Mouse (Mus musculus): ENCODE results near the gene Hpgds.

Gene Hpgds

GRCm38 (mm10) chr6:65114902-65115301 lies 29.8 kb downstream of the Hpgds start:
- no peak for TF ChIP-seq GATA4 (IDR thresholded peaks at IDR 0.05; ENCODE audit: insufficient replicate concordance, low read length)

DNA sequence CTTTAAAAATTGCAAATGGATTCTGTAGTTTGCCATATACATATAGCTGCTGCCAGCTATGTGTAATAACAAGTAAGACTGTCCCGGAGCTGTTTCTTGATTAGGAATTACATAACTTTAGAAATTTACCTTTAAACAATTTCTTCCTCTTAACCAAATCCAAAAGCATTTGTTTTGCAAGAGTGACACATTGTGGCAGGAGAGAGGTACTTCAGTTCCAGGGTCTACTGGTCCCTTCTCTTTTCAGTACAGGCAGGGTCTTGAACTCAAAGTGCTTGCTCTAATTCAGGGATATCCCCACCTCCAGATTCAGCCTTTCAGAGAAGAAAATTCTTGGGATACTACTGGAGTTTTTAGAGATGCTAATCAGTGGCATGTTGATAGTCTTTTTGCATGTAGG lies 65.6 kb downstream of the Hpgds start:
- TF ChIP-seq GATA4 (IDR thresholded peaks at IDR 0.05; ENCODE audit: insufficient replicate concordance, low read length): no peak

GRCm38 (mm10) chr6:65075201-65075600 lies 69.5 kb downstream of the Hpgds start:
- no peak for TF ChIP-seq GATA4 (IDR thresholded peaks at IDR 0.05; ENCODE audit: insufficient replicate concordance, low read length)
